Mouse (Mus musculus) hindbrain, embryonic 10.5 days (tissue): ENCODE results near the gene Hbq1b. TPM values are rescaled to one million over a fixed set of nuclear protein-coding genes. Genes with fewer than 3 reads are reported as not detected.
"Not testable (repeated sequence)": the region's sequence is repeated elsewhere in the genome, so short reads cannot be mapped to it uniquely, and the experiment has no call there.

Source experiments
- DNase-seq: peaks from one replicate; pipeline ENCODE4 v3.0.0-alpha.2; 2017; ENCODE audit warnings: low spot score
- H3K27ac ChIP-seq: fragments of 300-500 bp; sonication (generic); 2 replicates; pipeline ENCODE4 v1.5.1; 2016; ENCODE audit warnings: mild to moderate bottlenecking, moderate library complexity
- H3K27me3 ChIP-seq: fragments of 300-500 bp; sonication (generic); 2 replicates; pipeline ENCODE4 v1.6.1; 2016; ENCODE audit warnings: mild to moderate bottlenecking; ENCODE audit not compliant: poor library complexity, insufficient read depth, severe bottlenecking
- H3K36me3 ChIP-seq: fragments of 300-500 bp; sonication (generic); 2 replicates; pipeline ENCODE4 v1.6.1; 2016; ENCODE audit warnings: mild to moderate bottlenecking, moderate library complexity
- H3K4me1 ChIP-seq: fragments of 300-500 bp; sonication (generic); replicated peaks from 2 replicates; pipeline ENCODE4 v1.6.1; 2016; ENCODE audit warnings: mild to moderate bottlenecking
- H3K4me3 ChIP-seq: fragments of 300-500 bp; sonication (generic); 2 replicates; pipeline ENCODE4 v1.5.1; 2016; ENCODE audit warnings: mild to moderate bottlenecking, moderate library complexity
- H3K9me3 ChIP-seq: fragments of 300-500 bp; sonication (generic); 2 replicates; pipeline ENCODE4 v1.6.1; 2016; ENCODE audit warnings: mild to moderate bottlenecking, moderate library complexity
- WGBS: fragments of 180-500 bp; shearing (Covaris S2); methylation state at CpG from one replicate; pipeline ENCODE4 v1.1.7; 2016; 5-methylcytosine and 5-hydroxymethylcytosine counted together
- polyA plus RNA-seq: library from polyadenylated mRNA; unstranded; fragments of >200 nt; fragmentation: Nextera tagmentation; extraction: Ambion mirVana; gene quantifications from 2 replicates; pipeline ENCODE4 v1.2.1, GENCODE M21; 2016

Hbq1b gene
- polyA plus RNA-seq, 1 experiment from 2014 or later, result 6.4 TPM

DNA sequence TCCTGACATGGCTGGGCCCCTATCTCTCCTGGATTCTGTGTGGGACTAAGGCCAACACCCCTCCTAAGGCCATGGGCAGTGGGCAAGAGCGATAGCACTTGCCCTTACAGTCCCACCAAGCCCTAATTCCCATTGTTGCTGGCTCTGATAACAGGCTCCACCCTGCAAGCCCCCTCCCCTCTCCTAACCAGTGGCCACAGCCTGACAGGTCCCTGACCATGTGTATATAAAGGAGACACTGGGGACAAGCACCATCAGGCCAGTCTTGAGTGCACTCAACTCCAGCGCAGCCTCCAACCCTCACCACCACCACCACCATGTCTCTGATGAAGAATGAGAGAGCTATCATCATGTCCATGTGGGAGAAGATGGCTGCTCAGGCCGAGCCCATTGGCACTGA is 10.4 kb upstream of the Hbq1b start, which contains the start of gene Hba-x:
Gene Hba-x (plus strand): TSS at position 54 of the 400 bp plus-strand sequence.
- Histone ChIP-seq H3K27ac (no peak within 1 kb of the TSS; the same call in 1 of the 2 replicates), H3K36me3 (no peaks in the 10 kb centered on the region), H3K4me1 (no peaks in the 10 kb centered on the region), H3K4me3 (no peak within 1 kb of the TSS), H3K9me3 (no peaks in the 10 kb centered on the region), H3K27me3 (peaks cover 24% of the 10 kb centered on the region)
- DNase-seq, result no peak
- WGBS, result 77% methylated on average over 3 of the region's 3 CpGs

DNA sequence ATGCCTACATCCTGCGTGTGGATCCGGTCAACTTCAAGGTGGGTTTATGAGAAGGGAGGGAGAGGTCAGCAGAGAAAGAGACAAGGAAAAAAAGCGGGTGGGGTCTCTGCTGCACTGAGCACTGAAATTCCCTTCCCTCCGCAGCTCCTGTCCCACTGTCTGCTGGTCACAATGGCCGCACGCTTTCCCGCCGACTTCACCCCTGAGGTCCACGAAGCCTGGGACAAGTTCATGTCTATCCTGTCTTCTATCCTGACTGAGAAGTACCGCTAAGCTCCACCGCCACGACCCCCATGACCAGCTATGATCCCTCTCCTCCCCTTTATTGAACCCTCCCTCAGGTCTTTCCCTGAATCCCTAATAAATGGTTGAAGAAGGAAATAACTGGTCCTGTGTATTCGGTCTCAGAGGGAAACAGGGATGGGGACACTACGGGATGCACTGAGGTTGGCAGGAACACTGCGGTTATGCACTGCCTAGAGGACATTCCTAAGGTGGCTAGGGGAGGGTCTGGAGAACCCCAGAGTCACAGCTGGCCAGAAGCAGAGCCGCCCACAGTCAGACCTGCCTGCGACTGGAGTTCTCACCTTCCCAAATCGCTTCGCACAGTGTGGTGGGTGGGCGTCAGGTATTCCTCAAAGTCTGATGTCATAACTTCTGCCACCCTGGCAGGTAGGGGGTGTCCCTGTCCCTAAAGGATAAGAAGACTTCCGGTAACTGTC is 8.9 kb upstream of the Hbq1b start:
- WGBS, result 70% methylated on average over 21 of the region's 21 CpGs
- Histone ChIP-seq H3K9me3 (no peaks in the 10 kb centered on the region), H3K4me1 (no peaks in the 10 kb centered on the region), H3K4me3 (no peak overlapping the region), H3K36me3 (no peaks in the 10 kb centered on the region), H3K27me3 (peaks cover 24% of the 10 kb centered on the region), H3K27ac (0 out of 2 replicates have a peak overlapping the region, but pooled peaks have one; percentile 12)
- DNase-seq, result no peak

DNA sequence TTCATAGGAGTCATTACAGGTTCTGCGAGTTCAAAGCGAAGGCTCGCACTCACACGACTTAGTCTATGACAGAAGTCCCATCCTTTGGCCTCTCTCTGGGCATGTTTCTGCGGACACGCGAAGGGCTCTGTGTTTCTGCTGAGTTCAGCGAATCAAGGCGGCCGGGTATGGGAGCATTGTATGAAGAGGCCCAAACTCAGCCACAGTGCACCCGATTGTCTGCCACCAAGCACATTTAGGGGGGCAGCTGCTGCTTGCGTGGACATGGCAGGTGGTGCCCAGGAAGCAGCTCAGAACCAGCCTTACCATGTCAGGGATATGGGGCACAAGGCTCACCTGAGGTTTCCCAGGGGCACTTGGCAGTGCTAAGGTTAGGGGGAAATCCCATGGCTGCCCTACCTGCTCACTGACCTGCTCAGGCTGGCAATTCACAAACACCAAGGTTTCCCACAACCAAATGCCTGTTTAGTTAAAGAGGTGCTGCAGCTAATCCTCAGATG is 8.3 kb upstream of the Hbq1b start:
- H3K27me3 ChIP-seq, result peaks cover 24% of the 10 kb centered on the region
- H3K27ac ChIP-seq, result no peak overlapping the region
- no peaks in the 10 kb centered on the region for H3K9me3 ChIP-seq
- no peaks in the 10 kb centered on the region for H3K36me3 ChIP-seq
- 83% methylated on average over 12 of the region's 12 CpGs for WGBS
- no peak overlapping the region for H3K4me3 ChIP-seq
- H3K4me1 ChIP-seq, result no peaks in the 10 kb centered on the region
- no peak for DNase-seq

DNA sequence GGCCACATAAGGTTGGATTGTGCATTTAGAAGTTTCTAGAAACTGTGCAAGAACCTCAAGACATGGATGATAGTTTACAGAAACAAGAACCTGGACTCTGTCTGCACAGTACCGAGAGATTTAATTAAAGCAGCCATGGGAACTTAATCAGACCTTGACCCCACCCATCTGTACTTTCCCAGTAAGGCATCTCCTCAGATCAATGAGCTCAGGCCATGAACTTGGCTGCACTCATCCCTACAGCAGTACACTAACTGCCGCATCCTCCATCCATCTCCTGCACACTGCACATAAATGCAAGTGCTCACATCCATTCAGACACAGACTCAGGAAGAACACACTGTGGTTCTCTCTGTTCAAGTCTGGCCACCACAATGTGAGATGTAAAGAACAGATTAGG is 6.1 kb upstream of the Hbq1b start:
- no peak for DNase-seq
- Histone ChIP-seq H3K4me3 (no peak overlapping the region), H3K27ac (no peak overlapping the region), H3K9me3 (no peaks in the 10 kb centered on the region), H3K36me3 (no peaks in the 10 kb centered on the region), H3K4me1 (no peaks in the 10 kb centered on the region), H3K27me3 (peaks cover 24% of the 10 kb centered on the region)
- WGBS, result 81% methylated on average over 2 of the region's 2 CpGs

DNA sequence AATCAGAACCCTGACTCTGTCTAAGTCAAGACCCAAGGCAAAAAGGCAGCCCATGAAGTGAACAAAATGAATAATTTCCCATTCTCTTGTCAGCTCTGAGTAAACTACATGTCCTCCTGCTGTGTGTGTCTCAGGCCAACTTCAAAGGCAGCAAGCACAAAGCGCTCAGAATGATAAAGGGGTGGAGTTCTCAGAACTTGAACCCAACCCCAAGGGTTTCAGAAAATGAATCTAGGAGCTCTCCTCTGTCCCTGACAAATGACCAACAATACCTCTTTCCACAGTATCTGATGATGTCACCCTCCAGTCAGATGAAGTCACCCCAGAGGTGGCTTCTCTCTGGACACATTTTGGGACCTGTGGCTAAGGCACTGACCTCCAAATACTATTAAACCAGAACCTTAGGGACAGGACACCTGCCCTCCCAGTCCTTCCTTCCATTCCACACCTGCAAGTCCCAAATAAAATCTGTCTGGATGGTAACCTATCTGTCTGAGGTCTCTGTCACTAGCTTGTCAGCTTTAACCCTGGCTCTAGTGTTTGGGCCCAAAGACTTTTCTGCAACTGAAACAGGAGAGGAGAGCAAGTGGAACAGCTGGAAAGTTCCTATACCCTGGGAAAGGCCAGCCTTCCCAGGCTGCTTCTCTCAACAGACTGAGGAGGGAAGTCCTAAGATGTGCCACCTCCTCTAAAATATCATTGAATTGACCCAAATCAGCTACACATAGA is 5.2 kb upstream of the Hbq1b start:
- no peaks in the 10 kb centered on the region for H3K4me1 ChIP-seq
- 70% methylated on average over 1 of the region's 1 CpGs for WGBS
- H3K4me3 ChIP-seq, result no peak overlapping the region
- peaks cover 20% of the 10 kb centered on the region for H3K27me3 ChIP-seq
- no peak overlapping the region for H3K27ac ChIP-seq
- no peak for DNase-seq
- no peaks in the 10 kb centered on the region for H3K9me3 ChIP-seq
- H3K36me3 ChIP-seq, result no peaks in the 10 kb centered on the region

DNA sequence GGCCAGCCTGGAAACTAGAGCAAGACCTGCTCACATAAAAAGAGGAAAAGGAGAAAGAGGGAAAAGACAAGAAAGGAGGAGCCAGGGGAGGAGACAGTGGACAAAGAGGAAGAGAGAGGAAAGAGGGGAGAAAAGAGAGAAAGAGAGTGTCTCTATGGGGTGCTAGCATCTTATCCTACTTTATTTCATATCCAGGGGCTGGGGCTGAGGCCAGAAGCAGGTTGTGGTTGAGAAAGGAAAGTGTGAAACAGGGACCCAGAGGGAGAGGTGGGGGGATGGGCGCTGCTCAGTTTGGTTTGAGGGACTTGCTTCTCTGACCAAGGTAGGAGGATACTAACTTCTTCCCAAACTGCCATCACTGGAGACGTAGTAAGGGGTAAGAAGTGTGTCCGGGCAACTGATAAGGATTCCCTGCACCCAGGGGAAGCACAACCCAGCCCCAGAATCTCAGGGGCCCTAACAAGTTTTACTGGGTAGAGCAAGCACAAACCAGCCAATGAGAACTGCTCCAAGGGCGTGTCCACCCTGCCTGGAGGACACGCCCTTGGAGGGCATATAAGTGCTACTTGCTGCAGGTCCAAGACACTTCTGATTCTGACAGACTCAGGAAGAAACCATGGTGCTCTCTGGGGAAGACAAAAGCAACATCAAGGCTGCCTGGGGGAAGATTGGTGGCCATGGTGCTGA is 3.5 kb upstream of the Hbq1b start, which contains the start of gene Hba-a1:
Gene Hba-a1 (plus strand): TSS at position 421 of the 687 bp plus-strand sequence.
- WGBS, result 54% methylated on average over 1 of the region's 5 CpGs
- H3K27ac ChIP-seq, DNase-seq, H3K4me3 ChIP-seq, H3K4me1 ChIP-seq, H3K36me3 ChIP-seq, H3K9me3 ChIP-seq: not testable (repeated sequence)
- peaks cover 17% of the 10 kb centered on the region for H3K27me3 ChIP-seq

DNA sequence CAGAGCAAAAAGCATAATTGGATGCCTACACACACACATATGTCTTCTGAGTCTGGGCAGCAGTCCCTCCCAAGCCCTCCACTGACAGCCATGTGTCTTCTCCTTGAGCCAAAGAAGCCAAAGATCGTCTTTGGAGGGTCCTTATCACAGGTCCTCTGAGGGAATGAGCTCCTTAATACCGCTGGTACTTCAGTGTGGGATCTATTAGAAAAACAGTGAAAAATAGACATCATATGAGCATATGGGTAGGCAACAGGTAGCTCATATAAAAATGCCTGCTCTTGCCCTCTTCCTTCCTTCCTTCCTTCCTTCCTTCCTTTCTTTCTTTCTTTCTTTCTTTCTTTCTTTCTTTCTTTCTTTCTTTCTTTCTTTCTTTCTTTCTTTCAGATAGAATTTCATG is 2.2 kb upstream of the Hbq1b start:
- H3K4me3 ChIP-seq, H3K36me3 ChIP-seq, DNase-seq, H3K4me1 ChIP-seq, H3K27ac ChIP-seq, H3K9me3 ChIP-seq: not testable (repeated sequence)
- 71% methylated on average over 2 of the region's 2 CpGs for WGBS
- peaks cover 16% of the 10 kb centered on the region for H3K27me3 ChIP-seq

DNA sequence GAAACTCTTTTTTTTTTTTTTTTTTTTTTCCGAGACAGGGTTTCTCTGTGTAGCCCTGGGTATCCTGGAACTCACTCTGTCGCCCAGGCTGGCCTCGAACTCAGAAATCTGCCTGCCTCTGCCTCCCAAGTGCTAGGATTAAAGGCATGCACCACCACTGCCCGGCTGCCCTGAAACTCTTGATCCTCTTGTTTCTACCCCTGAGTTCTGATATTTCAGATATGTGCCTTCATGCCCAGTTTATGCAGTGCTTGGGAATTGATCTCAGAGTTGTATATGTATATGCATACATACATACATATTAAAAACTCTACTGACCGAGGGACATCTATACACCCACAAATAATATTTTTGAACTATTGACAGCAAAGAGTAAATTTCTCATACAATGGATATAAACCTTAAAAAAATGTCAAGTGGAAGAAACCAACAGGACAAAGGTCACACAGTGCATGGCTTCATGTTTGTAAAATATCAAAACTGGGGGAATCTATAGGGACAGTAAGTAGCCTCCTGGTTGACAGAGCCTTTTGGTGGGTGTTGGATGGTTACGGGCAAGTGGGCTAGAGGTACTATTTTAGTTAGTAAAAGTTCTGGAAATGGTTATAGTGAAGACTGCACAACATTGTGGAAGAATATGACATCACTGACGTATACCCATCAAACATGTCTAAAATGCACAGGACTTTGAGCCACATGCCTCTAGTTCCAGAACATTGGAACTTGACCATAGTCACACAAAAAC is 1.6 kb upstream of the Hbq1b start:
- no peak for DNase-seq
- H3K9me3 ChIP-seq, result no peaks in the 10 kb centered on the region
- H3K27ac ChIP-seq, result no peak overlapping the region
- H3K36me3 ChIP-seq, result no peaks in the 10 kb centered on the region
- H3K4me3 ChIP-seq, result no peak overlapping the region
- peaks cover 16% of the 10 kb centered on the region for H3K27me3 ChIP-seq
- no peaks in the 10 kb centered on the region for H3K4me1 ChIP-seq
- 79% methylated on average over 7 of the region's 7 CpGs for WGBS

DNA sequence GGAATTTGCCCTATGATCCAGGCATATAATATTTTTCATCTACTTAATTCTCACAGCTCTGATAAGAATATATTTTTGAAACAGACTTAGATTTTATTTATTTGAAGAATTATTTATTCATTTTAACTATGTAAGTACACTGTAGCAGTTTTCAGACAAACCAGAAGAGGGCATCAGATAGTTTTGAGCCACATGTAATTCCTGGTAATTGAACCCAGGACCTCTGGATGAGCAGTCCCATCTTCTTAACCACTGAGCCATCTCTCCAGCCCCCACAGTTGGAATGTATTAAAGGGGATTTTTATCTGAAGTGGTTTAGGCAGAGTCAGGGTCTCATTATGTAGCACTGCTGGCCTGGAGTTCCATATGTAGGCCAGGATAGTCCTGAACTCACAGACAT is 878 bp upstream of the Hbq1b start:
- H3K27ac ChIP-seq, DNase-seq: not testable (repeated sequence)
- H3K27me3 ChIP-seq, result peaks cover 16% of the 10 kb centered on the region

DNA sequence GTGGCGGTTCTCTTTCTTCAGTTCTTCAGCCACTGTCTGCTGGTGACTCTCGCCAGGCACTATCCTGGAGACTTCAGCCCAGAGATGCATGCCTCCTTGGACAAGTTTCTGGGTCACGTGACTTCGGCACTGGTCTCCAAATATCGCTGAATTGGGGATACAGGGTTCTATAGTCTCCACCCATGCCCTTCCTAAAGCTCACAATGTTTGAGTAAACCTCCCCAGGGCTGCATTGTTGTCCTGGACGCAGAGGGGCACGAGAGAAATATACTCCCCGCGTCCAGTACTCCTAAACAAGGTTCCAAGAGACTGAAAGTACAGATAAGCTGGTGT is 694 bp downstream of the Hbq1b start:
- H3K4me3 ChIP-seq, result no peak overlapping the region
- H3K27ac ChIP-seq, result no peak overlapping the region
- no peaks in the 10 kb centered on the region for H3K9me3 ChIP-seq
- no peak for DNase-seq
- H3K27me3 ChIP-seq, result peaks cover 16% of the 10 kb centered on the region
- H3K36me3 ChIP-seq, result no peaks in the 10 kb centered on the region
- no peaks in the 10 kb centered on the region for H3K4me1 ChIP-seq
- WGBS, result 72% methylated on average over 9 of the region's 9 CpGs

More for the DNA sequence above, 878 bp upstream of the Hbq1b start:
- not testable (repeated sequence) for H3K9me3 ChIP-seq, H3K4me3 ChIP-seq, H3K36me3 ChIP-seq, H3K4me1 ChIP-seq

DNA sequence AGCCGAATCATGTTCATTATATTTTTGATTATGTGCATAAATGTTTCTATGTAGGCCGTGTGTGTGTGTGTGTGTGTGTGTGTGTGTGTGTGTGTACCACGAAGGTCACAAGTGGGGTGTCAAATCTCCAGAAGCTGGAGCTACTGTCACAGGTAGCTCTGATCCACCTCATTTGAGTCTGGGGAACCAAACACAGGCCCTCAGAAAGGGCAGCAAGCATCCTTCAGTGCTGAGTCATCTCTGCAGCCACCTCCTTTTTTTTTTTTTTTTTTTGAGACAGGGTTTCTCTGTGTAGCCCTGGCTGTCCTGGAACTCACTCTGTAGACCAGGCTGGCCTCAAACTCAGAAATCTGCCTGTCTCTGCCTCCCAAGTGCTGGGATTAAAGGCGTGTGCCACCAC is 6.1 kb downstream of the Hbq1b start:
- WGBS, result 83% methylated on average over 4 of the region's 4 CpGs
- not testable (repeated sequence) for H3K4me3 ChIP-seq, DNase-seq, H3K4me1 ChIP-seq, H3K36me3 ChIP-seq, H3K9me3 ChIP-seq, H3K27ac ChIP-seq
- H3K27me3 ChIP-seq, result peaks cover 13% of the 10 kb centered on the region

DNA sequence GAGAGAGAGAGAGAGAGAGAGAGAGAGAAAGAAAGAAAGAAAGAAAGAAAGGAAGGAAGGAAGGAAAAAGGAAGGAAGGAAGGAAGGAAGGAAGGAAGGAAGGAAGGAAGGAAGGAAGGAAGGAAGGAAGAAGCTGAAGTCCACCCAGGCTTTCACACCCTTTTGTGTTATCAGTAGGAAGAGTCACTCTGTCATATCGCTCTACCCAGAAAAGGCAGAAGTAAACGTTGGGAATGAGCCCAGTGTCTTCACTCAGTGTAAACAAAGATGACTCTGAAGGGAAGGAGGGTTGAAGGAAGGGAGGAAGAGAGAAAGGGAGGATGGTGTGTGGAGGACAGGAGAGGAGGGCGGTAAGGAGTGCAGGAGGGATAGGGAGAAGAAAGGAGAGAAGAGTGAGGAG is 6.7 kb downstream of the Hbq1b start:
- 77% methylated on average over 3 of the region's 3 CpGs for WGBS
- not testable (repeated sequence) for H3K27me3 ChIP-seq, H3K36me3 ChIP-seq, DNase-seq, H3K4me3 ChIP-seq, H3K4me1 ChIP-seq, H3K9me3 ChIP-seq, H3K27ac ChIP-seq
